In the genomic region with DNA sequence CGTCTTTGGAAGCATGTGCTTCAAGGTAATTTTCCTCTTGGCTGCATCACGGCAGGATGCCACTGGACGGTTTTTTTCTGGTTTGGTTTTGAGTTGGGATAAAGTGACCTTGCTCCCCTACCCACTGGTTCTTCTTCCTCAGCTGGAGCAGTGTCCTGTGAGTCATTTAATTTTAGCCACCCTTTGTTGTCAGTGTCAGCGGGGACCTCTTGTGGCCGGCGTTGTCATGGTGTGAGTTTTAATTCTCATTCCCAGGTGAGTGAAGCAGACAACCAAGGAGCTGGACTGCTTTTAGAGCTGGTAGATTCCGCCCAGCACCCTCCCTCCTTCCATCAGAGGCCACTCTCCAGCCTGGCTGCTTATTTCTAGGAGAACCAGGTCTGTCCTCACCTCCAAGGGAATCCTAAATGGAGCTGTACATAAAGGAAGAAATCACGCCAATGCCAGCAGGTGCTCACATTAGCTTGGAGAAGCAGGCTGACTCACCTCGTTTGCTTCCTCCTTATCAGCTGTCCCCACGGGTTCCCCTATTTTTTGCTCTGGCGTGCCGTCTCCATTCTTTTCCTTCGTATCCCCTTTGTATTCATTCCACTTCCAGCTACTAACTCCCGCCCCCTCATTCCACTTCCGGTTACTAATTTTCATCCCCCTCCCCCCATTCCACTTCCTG, we compare ENCODE assay signal across 10 mouse cellular contexts.
A peak's percentile ranks its signal among the peaks of the same experiment; 100 is the strongest.
DNase-seq lines count a peak whose midpoint lies in the region; ATAC-seq and TF ChIP-seq lines count a peak whose summit lies in the region.
"Had no signal": no experiment of that assay in that cellular context is flagged by ENCODE, and none has a peak within 500 bp of the region (broad histone marks: within the 10 kb centered on the region; RNA-seq: fewer than 3 reads in every experiment).

No protein-coding gene starts in this region.

- TF ChIP-seq CTCF in cortical plate, adult 2 months (IDR thresholded peaks at IDR 0.05; ENCODE audit: extremely low read depth, insufficient read depth, low read length), result 0 out of 2 replicates have a peak, but pooled peaks have one; percentile 18
- no peak for TF ChIP-seq CTCF in liver, postnatal 0 days (IDR thresholded peaks at IDR 0.05; ENCODE audit: low read depth)

- TF ChIP-seq POLR2A in cortical plate, adult 2 months (IDR thresholded peaks at IDR 0.05; ENCODE audit: extremely low read depth, insufficient read depth, low read length), result no peak

- no peaks in the 10 kb centered on the region for H3K36me3 ChIP-seq in ES-E14 (ENCODE audit: control insufficient read depth, insufficient read depth, low read length, poor library complexity, severe bottlenecking)
- H3K36me3 ChIP-seq in liver, postnatal 0 days (replicated peaks; ENCODE audit: insufficient read depth, low read length), result no peaks in the 10 kb centered on the region
- H3K36me3 ChIP-seq: forebrain, embryonic 10.5 days had no signal

- H3K4me3 ChIP-seq in ES-E14 (ENCODE audit: insufficient read depth in 1 of 2, low read depth in 1 of 2, low read length in 2 of 2, poor library complexity in 1 of 2, severe bottlenecking in 1 of 2), result peak overlapping the region; percentile 14 to 31
- no peak overlapping the region for H3K4me3 ChIP-seq in cortical plate, adult 2 months (ENCODE audit: insufficient read depth, low read length)
- no peak overlapping the region for H3K4me3 ChIP-seq in liver, postnatal 0 days (ENCODE audit: low read depth, low read length)
- H3K4me3 ChIP-seq: forebrain, embryonic 10.5 days; neural tube, embryonic 12.5 days had no signal

- no peaks in the 10 kb centered on the region for H3K27me3 ChIP-seq in liver, postnatal 0 days (ENCODE audit: insufficient read depth, low read length)
- H3K27me3 ChIP-seq: neural tube, embryonic 12.5 days had no signal

- H3K9ac ChIP-seq in ES-E14 (ENCODE audit: insufficient read depth, low read depth, low read length, poor library complexity, severe bottlenecking), result peak overlapping the region; percentile 57; the same call in 1 of the 2 replicates
- no peak overlapping the region for H3K9ac ChIP-seq in liver, postnatal 0 days (replicated peaks)
- H3K9ac ChIP-seq: neural tube, embryonic 12.5 days had no signal

- H3K4me2 ChIP-seq in liver, postnatal 0 days (ENCODE audit: low read depth, low read length), result no peak overlapping the region
- H3K4me2 ChIP-seq: neural tube, embryonic 12.5 days had no signal

- no peaks in the 10 kb centered on the region for H3K9me3 ChIP-seq in ES-E14 (ENCODE audit: control insufficient read depth, insufficient read depth, low read depth, low read length)
- H3K9me3 ChIP-seq in liver, postnatal 0 days (ENCODE audit: low read length), result no peaks in the 10 kb centered on the region
- H3K9me3 ChIP-seq: neural tube, embryonic 12.5 days had no signal

- no peak overlapping the region for H3K27ac ChIP-seq in ES-E14 (ENCODE audit: insufficient read depth, low read depth, low read length, poor library complexity, severe bottlenecking)
- H3K27ac ChIP-seq in cortical plate, adult 2 months (ENCODE audit: insufficient read depth, low read length), result no peak overlapping the region
- no peak overlapping the region for H3K27ac ChIP-seq in liver, postnatal 0 days (ENCODE audit: low read depth)
- H3K27ac ChIP-seq: forebrain, embryonic 10.5 days; neural tube, embryonic 12.5 days had no signal

- no peak for ATAC-seq in liver, postnatal 0 days

- 51% methylated on average over 15 of the region's 15 CpGs for whole genome bisulfite sequencing in liver, postnatal 0 days (ENCODE audit: insufficient replicate concordance)

- no peak for TF ChIP-seq EP300 in liver, postnatal 0 days (IDR thresholded peaks at IDR 0.05; ENCODE audit: low read depth)

- peaks cover 0 to 2% of the 10 kb centered on the region in 2 experiments; a peak in 1 of 4 replicates for H3K4me1 ChIP-seq in ES-E14 (ENCODE audit: control insufficient read depth in 2 of 2, insufficient read depth in 2 of 2, low read length in 2 of 2, poor library complexity in 1 of 2)
- 0 out of 2 replicates have a peak, but pooled peaks cover 1% of the 10 kb centered on the region for H3K4me1 ChIP-seq in cortical plate, adult 2 months (ENCODE audit: control insufficient read depth, insufficient read depth, low read length)
- no peaks in the 10 kb centered on the region for H3K4me1 ChIP-seq in liver, postnatal 0 days (ENCODE audit: insufficient read depth)

- DNase-seq in kidney, adult 9 months, result peak; percentile 27
- no peak for DNase-seq in kidney, adult 11 months
- DNase-seq in ES-E14 (ENCODE audit: low read depth, low spot score) (no peak), R1 (ENCODE audit: low read depth, low spot score) (peak; percentile 67)
- no peak for DNase-seq in gastrocnemius, postnatal 4 days (ENCODE audit: low spot score in 2 of 2)
- DNase-seq in liver, postnatal 0 days, result no peak
- DNase-seq: liver had no signal

- in situ Hi-C loops in ES-E14 (cut with MboI; ENCODE audit: low sequenced_read_pairs in 2 of 2, unreplicated experiment in 2 of 2), result no loop called here

TF ChIP-seq in ES-E14, 5 proteins besides CTCF, POLR2A, EP300 and RAD21:
- TF ChIP-seq CHD2 (IDR thresholded peaks at IDR 0.05; ENCODE audit: low read depth, low read length) (no peak), MAFK (IDR thresholded peaks at IDR 0.05; ENCODE audit: insufficient read depth, low read depth, low read length) (no peak), ZNF384 (IDR thresholded peaks at IDR 0.05; ENCODE audit: low read depth, low read length) (no peak), HCFC1 (IDR thresholded peaks at IDR 0.05; ENCODE audit: borderline replicate concordance, insufficient read depth, low read length) (no peak), ZC3H11A (IDR thresholded peaks at IDR 0.05; ENCODE audit: borderline replicate concordance, low read depth, low read length) (no peak)

Comparison
In these comparisons a context has a peak if more than half of its experiments do, and no peak if none do; other contexts are left out.
1. DNase-seq: peak in kidney, adult 9 months (single experiment) and R1 (single experiment); none in kidney, adult 11 months (single experiment), ES-E14 (single experiment), gastrocnemius, postnatal 4 days (0 of 2) and liver, postnatal 0 days (single experiment).
2. H3K4me3 ChIP-seq: peak in ES-E14 (2 of 2); none in cortical plate, adult 2 months (single experiment) and liver, postnatal 0 days (single experiment).